Mouse (Mus musculus) heart, embryonic 11.5 days (tissue): Measurements from ENCODE around the gene Rnf130. TPM values are rescaled to one million over a fixed set of nuclear protein-coding genes. Genes with fewer than 3 reads are reported as not detected.

Experiments used
- ATAC-seq: fragments of 200-750 bp; cut with Nextera tagmentation; replicated peaks from 2 replicates; pipeline ENCODE4 v1.8.0; 2017; ENCODE audit warnings: moderate library complexity; ENCODE audit not compliant: insufficient number of reproducible peaks, low FRiP score, low TSS enrichment
- H3K27ac ChIP-seq: fragments of 300-500 bp; sonication (generic); 2 replicates; pipeline ENCODE4 v1.5.1; 2014; ENCODE audit warnings: mild to moderate bottlenecking, low read depth, low read length
- H3K27me3 ChIP-seq: fragments of 300-500 bp; sonication (generic); 2 replicates; pipeline ENCODE4 v1.6.1; 2014; ENCODE audit warnings: mild to moderate bottlenecking, low read length, mixed read lengths; ENCODE audit not compliant: control insufficient read depth, insufficient read depth
- H3K36me3 ChIP-seq: fragments of 300-500 bp; sonication (generic); 2 replicates; pipeline ENCODE4 v1.6.1; 2014; ENCODE audit warnings: mild to moderate bottlenecking, low read length, moderate library complexity, mixed read lengths; ENCODE audit not compliant: control insufficient read depth, insufficient read depth
- H3K4me1 ChIP-seq: fragments of 300-500 bp; sonication (generic); 2 replicates; pipeline ENCODE4 v1.6.1; 2014; ENCODE audit warnings: low read length; ENCODE audit not compliant: control insufficient read depth, insufficient read depth
- H3K4me2 ChIP-seq: fragments of 300-500 bp; sonication (generic); 2 replicates; pipeline ENCODE4 v1.6.1; 2014; ENCODE audit warnings: mild to moderate bottlenecking, moderate library complexity
- H3K4me3 ChIP-seq: fragments of 300-500 bp; sonication (generic); 2 replicates; pipeline ENCODE4 v1.5.1; 2014; ENCODE audit warnings: low read depth, low read length
- H3K9ac ChIP-seq: fragments of 300-500 bp; sonication (generic); 2 replicates; pipeline ENCODE4 v1.6.1; 2014; ENCODE audit warnings: mild to moderate bottlenecking, low read depth, low read length, moderate library complexity
- H3K9me3 ChIP-seq: fragments of 300-500 bp; sonication (generic); replicated peaks from 2 replicates; pipeline ENCODE4 v1.6.1; 2016; ENCODE audit warnings: low read length; ENCODE audit not compliant: control insufficient read depth
- WGBS: fragments of 180-500 bp; shearing (Covaris S2); extraction: QIAGEN DNeasy Blood & Tissue Kit; methylation state at CpG from one replicate; pipeline ENCODE4 v1.1.7; 2014; ENCODE audit not compliant: insufficient replicate concordance; 5-methylcytosine and 5-hydroxymethylcytosine counted together
- polyA plus RNA-seq: library from polyadenylated mRNA; unstranded; fragments of >200 nt; fragmentation: Nextera tagmentation; extraction: Ambion mirVana; gene quantifications from 2 replicates; pipeline ENCODE4 v1.2.1, GENCODE M21; 2014

The Rnf130 gene
- polyA plus RNA-seq, 1 experiment from 2014 or later: 30.3 TPM

DNA sequence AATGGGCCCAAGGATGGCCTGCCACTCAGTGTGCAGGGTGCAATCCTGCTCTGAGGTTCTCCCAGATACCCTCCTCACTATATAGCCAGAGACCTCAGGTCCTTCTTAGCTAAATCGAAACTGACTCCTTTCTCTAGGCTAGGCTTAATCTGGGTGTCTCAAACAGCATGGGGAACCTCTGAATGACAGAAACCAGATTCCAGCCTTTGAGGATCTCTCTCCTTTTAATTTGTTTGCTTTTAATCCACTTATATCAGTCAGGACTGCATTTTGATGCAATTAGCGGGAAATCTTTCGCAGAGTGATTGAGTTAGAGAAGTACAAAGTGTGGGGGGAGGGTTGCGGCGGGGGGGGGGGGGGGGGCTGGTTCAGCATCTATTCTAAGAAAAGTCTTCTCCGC lies 12.1 kb upstream of the Rnf130 start:
- Histone ChIP-seq H3K9ac (no peak overlapping the region), H3K27me3 (no peaks in the 10 kb centered on the region), H3K9me3 (no peaks in the 10 kb centered on the region), H3K27ac (no peak overlapping the region), H3K4me2 (no peak overlapping the region), H3K4me1 (0 out of 2 replicates have a peak, but pooled peaks cover 4% of the 10 kb centered on the region), H3K4me3 (no peak overlapping the region), H3K36me3 (no peaks in the 10 kb centered on the region)
- 65% methylated on average over 6 of the region's 6 CpGs for WGBS
- no peak for ATAC-seq

DNA sequence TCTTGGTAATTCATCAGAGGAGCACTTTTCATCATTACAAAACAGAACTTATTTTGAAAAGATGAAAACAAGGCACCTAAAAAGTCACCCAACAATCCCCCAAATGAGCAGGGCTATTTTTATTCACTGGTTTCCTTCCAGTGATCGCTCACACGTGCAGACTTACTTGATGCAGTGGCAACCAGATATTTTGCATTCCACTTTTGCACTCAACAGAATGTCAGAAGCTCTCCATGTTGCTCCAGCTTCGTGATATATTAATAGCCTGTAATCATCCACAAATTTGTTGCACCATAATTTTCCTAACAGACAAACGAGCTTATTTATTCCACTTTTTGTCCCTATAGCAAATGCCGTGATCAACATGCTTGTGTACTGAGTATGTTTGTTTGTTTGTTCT lies 8.6 kb upstream of the Rnf130 start:
- Histone ChIP-seq H3K4me1 (peaks cover 7% of the 10 kb centered on the region; the same call in 1 of the 2 replicates), H3K9ac (no peak overlapping the region), H3K27me3 (no peaks in the 10 kb centered on the region), H3K9me3 (no peaks in the 10 kb centered on the region), H3K4me2 (no peak overlapping the region), H3K27ac (no peak overlapping the region), H3K4me3 (no peak overlapping the region), H3K36me3 (no peaks in the 10 kb centered on the region)
- ATAC-seq: no peak
- WGBS: 61% methylated on average over 5 of the region's 5 CpGs

DNA sequence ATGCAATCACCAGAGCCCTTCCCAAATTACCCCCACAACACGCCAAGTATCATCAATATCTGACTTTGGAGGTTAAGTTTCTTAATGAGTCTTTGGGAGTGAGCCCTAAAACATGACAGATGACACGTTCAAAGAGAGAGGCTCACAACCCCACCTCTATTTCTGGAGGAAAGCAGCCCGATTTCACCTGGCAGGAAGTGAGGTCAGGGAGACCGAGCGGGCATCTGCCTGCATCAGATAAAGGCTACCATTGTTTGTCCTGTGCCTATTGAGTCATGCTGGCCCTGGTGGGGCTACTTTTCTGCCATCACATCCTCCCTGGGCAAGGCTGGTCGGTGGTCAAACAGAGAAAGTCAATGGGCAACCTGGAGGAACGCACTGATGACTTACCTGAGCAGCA lies 7.6 kb upstream of the Rnf130 start:
- no peak overlapping the region for H3K4me2 ChIP-seq
- H3K9ac ChIP-seq: no peak overlapping the region
- no peak overlapping the region for H3K4me3 ChIP-seq
- 60% methylated on average over 7 of the region's 7 CpGs for WGBS
- H3K9me3 ChIP-seq: no peaks in the 10 kb centered on the region
- H3K27me3 ChIP-seq: 0 out of 2 replicates have a peak, but pooled peaks cover 1% of the 10 kb centered on the region
- peaks cover 7% of the 10 kb centered on the region; the same call in 1 of the 2 replicates for H3K4me1 ChIP-seq
- no peaks in the 10 kb centered on the region for H3K36me3 ChIP-seq
- no peak overlapping the region for H3K27ac ChIP-seq
- no peak for ATAC-seq

DNA sequence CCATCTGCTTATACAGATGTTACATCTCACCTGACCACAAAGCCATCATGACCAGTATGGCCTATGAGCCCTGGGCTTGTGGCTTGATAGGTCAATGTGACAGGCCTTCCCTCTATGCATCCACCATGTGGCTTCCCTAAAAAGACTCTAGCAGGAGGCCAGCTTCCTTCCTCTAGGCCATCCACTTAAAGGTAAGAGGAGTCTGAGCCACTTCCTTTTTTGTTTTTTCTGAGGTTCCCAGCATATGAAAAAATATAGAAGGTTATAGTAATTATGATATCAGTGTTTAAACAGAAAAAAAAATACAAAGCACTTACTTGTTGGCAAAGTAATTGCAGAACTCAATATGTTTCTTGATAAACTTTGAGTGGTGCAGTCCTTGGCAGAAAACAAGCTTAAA lies 6.3 kb upstream of the Rnf130 start:
- no peak overlapping the region for H3K4me2 ChIP-seq
- H3K9me3 ChIP-seq: no peaks in the 10 kb centered on the region
- H3K36me3 ChIP-seq: no peaks in the 10 kb centered on the region
- peaks cover 7% of the 10 kb centered on the region; the same call in 1 of the 2 replicates for H3K4me1 ChIP-seq
- peaks cover 10% of the 10 kb centered on the region for H3K27me3 ChIP-seq
- no peak overlapping the region for H3K27ac ChIP-seq
- H3K4me3 ChIP-seq: no peak overlapping the region
- H3K9ac ChIP-seq: no peak overlapping the region
- no peak for ATAC-seq

DNA sequence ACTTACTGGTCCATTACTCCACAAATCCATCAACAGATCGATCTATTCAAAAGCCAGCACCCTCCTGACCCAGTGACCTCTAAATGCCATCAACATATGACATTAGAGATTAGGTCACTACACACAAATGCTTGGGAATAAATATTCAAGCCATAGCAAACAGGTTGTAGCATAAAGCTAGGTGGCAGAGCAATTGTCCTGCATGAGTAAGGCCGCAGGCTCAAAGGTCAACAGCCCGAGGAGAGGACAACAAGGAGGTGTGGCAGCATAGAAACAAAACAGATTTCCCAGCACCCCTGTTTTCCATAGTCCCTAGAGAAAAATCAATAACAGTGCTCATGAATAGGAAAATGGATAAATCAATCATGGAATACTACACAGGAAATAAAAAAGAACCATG lies 3.1 kb upstream of the Rnf130 start:
- peaks cover 15% of the 10 kb centered on the region for H3K27me3 ChIP-seq

DNA sequence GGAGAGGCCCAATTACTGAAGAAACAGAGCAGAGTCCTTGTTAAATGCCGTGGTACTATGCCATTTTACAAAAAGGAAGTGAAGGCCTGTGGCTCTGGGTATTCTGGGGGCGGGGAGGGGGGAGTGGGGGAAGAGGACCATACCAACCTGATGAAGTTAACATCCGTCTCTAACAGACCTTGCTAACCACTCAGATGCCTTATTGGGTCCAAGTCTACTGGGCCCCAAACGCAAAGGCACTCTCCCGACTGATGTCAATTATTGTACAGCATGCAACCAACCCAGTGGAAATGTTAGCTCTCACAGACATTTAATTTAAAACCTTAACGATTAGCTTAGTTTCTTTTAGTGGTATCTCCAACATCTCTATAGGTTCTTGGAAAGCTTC lies 707 bp upstream of the Rnf130 start:
- no peaks in the 10 kb centered on the region for H3K9me3 ChIP-seq
- no peak overlapping the region for H3K27ac ChIP-seq
- H3K9ac ChIP-seq: no peak overlapping the region
- peak overlapping the region; percentile 92 for H3K4me2 ChIP-seq
- H3K36me3 ChIP-seq: no peaks in the 10 kb centered on the region
- peak overlapping the region; percentile 86 for H3K4me3 ChIP-seq
- WGBS: 59% methylated on average over 6 of the region's 6 CpGs
- no peak; the same call in 1 of the 2 replicates for ATAC-seq
- H3K27me3 ChIP-seq: peaks cover 15% of the 10 kb centered on the region
- peaks cover 5% of the 10 kb centered on the region; the same call in 1 of the 2 replicates for H3K4me1 ChIP-seq

More for the DNA sequence above, 3.1 kb upstream of the Rnf130 start:
- no peak overlapping the region for H3K27ac ChIP-seq
- no peak overlapping the region for H3K4me3 ChIP-seq
- H3K9me3 ChIP-seq: no peaks in the 10 kb centered on the region
- WGBS: 80% methylated on average over 3 of the region's 3 CpGs
- no peak for ATAC-seq
- no peak overlapping the region for H3K9ac ChIP-seq
- peaks cover 5% of the 10 kb centered on the region; the same call in 1 of the 2 replicates for H3K4me1 ChIP-seq
- no peak overlapping the region for H3K4me2 ChIP-seq
- H3K36me3 ChIP-seq: no peaks in the 10 kb centered on the region

DNA sequence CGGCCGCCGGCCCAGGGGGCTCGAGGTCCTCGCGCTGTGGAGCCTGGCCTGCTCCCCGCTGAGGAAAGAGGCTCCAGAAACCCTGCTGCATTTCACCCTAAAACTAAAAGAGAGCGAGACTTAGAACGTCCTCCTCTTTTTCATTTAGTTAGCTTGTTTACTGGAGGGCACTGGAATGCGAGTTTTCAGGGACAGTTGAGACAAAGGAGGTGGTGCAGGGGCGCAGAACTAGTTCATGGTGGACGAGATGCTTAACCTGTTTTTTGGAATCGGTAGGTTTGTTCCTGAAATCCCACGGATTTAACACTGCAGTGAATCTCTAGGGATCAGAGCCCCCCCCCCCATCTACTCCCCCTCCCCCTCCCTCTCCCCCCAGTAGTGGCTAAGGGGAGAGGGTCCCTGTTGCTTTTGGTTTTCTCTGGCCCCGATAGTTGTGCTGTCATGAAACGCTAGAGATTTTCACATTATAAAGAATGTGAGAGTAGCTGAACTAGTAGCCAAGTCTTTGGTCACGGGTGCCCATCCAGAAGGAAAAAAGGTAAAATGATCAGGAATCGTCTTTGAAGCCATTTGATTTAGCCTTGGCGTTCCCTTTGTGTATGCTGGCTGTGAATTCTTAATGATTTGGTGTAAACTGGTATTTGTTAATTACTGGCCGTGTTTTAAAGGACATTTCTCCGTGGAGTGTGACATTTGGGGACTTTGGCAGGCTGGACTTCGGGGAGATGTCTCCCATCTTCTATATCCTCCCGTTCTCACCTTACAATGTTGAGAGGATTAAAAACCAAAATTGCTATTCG lies 775 bp downstream of the Rnf130 start:
- H3K4me2 ChIP-seq: peak overlapping the region; percentile 92
- ATAC-seq: no peak
- H3K36me3 ChIP-seq: no peaks in the 10 kb centered on the region
- H3K4me1 ChIP-seq: peaks cover 4% of the 10 kb centered on the region; the same call in 1 of the 2 replicates
- 10% methylated on average over 24 of the region's 24 CpGs for WGBS
- H3K4me3 ChIP-seq: peak overlapping the region; percentile 86
- H3K9me3 ChIP-seq: no peaks in the 10 kb centered on the region
- peaks cover 15% of the 10 kb centered on the region for H3K27me3 ChIP-seq
- H3K27ac ChIP-seq: peak overlapping the region; percentile 66; the same call in 1 of the 2 replicates
- H3K9ac ChIP-seq: peak overlapping the region; percentile 94

DNA sequence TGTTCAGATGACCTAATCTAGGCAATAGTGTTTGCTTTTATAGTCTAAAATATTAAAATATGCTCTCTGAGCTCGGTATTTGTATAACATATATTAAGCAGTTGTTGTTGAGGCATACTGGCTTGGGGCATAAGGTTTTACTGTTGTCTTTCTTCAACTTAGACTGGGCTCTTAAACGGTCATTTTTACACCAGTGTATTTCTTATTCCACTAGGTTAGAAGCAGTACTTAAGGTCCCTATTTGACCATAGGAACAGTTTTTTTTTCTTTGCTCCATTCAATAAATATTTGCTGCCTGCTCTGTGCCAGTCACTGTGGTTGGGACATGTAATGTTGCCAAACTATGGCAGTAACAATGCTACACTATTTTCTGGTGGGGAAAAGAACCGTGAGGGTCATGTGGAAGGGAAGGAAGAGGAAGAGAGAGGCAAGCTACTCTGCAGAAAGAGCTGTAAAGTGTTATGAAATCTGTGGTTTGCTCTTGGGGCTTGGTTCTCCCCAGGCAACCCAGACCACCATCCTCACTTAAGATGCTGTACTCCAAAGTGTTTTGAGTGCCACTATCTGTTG lies 1.5 kb downstream of the Rnf130 start:
- 0 out of 2 replicates have a peak, but pooled peaks cover 2% of the 10 kb centered on the region for H3K4me1 ChIP-seq
- H3K4me3 ChIP-seq: peak overlapping the region; percentile 86
- peaks cover 15% of the 10 kb centered on the region for H3K27me3 ChIP-seq
- ATAC-seq: no peak
- no peak overlapping the region for H3K27ac ChIP-seq
- H3K9ac ChIP-seq: no peak overlapping the region
- H3K9me3 ChIP-seq: no peaks in the 10 kb centered on the region
- H3K36me3 ChIP-seq: no peaks in the 10 kb centered on the region
- peak overlapping the region; percentile 92 for H3K4me2 ChIP-seq
- 54% methylated on average over 3 of the region's 3 CpGs for WGBS
